Comparison of ENCODE assay signal across 8 mouse cellular contexts in genomic region chr8:87784227-87784626, GRCm38 (mm10).
DNase-seq lines count a peak whose midpoint lies in the region; ATAC-seq and TF ChIP-seq lines count a peak whose summit lies in the region.
"Had no signal": no experiment of that assay in that cellular context is flagged by ENCODE, and none has a peak within 500 bp of the region (broad histone marks: within the 10 kb centered on the region; RNA-seq: fewer than 3 reads in every experiment).

No protein-coding gene starts in this region.

- H3K4me1 ChIP-seq in lung, postnatal 0 days (ENCODE audit: insufficient read depth, low read depth, low read length) = no peaks in the 10 kb centered on the region
- peaks cover 58% of the 10 kb centered on the region for H3K4me1 ChIP-seq in forebrain, embryonic 12.5 days
- H3K4me1 ChIP-seq in limb, embryonic 14.5 days (ENCODE audit: control insufficient read depth, insufficient read depth, low read length) = peaks cover 26% of the 10 kb centered on the region

- H3K9me3 ChIP-seq in lung, postnatal 0 days (ENCODE audit: low read length) = no peaks in the 10 kb centered on the region
- H3K9me3 ChIP-seq in forebrain, embryonic 12.5 days = no peaks in the 10 kb centered on the region
- no peaks in the 10 kb centered on the region for H3K9me3 ChIP-seq in limb, embryonic 14.5 days (ENCODE audit: control insufficient read depth, low read length)

- H3K4me2 ChIP-seq in lung, postnatal 0 days (replicated peaks; ENCODE audit: low read depth, low read length) = no peak overlapping the region
- peak overlapping the region; percentile 43 for H3K4me2 ChIP-seq in forebrain, embryonic 12.5 days
- H3K4me2 ChIP-seq in limb, embryonic 14.5 days (replicated peaks; ENCODE audit: low read depth, low read length, severe bottlenecking) = 0 out of 2 replicates have a peak overlapping the region, but pooled peaks have one; percentile 4

- no peak overlapping the region for H3K27ac ChIP-seq in lung, postnatal 0 days (ENCODE audit: low read length)
- H3K27ac ChIP-seq in forebrain, embryonic 12.5 days = peak overlapping the region; percentile 74
- peak overlapping the region; percentile 53 for H3K27ac ChIP-seq in limb, embryonic 14.5 days (replicated peaks; ENCODE audit: low read depth, low read length)

- H3K9ac ChIP-seq in lung, postnatal 0 days (replicated peaks; ENCODE audit: low read depth) = no peak overlapping the region
- peak overlapping the region; percentile 33 for H3K9ac ChIP-seq in forebrain, embryonic 12.5 days
- peak overlapping the region; percentile 21; the same call in 1 of the 2 replicates for H3K9ac ChIP-seq in limb, embryonic 14.5 days (ENCODE audit: low read depth, low read length, severe bottlenecking)

- H3K27me3 ChIP-seq in lung, postnatal 0 days (replicated peaks; ENCODE audit: insufficient read depth, low read length) = no peaks in the 10 kb centered on the region
- H3K27me3 ChIP-seq in forebrain, embryonic 12.5 days = no peaks in the 10 kb centered on the region
- no peaks in the 10 kb centered on the region for H3K27me3 ChIP-seq in limb, embryonic 14.5 days (ENCODE audit: control insufficient read depth, insufficient read depth, low read length)

- ATAC-seq in lung, postnatal 0 days = no peak
- no peak for ATAC-seq in forebrain, embryonic 12.5 days (ENCODE audit: low FRiP score)
- ATAC-seq in limb, embryonic 14.5 days (ENCODE audit: low FRiP score, low read depth) = no peak
- ATAC-seq in monocyte, adult 5-6 weeks (replicated peaks; ENCODE audit: insufficient number of reproducible peaks, low FRiP score, low TSS enrichment, poor library complexity, severe bottlenecking) = no peak

- no peak for TF ChIP-seq EP300 in lung, postnatal 0 days (IDR thresholded peaks at IDR 0.05)

- TF ChIP-seq POLR2A in limb, embryonic 14.5 days (IDR thresholded peaks at IDR 0.05; ENCODE audit: borderline replicate concordance, extremely low read depth, insufficient read depth, insufficient read length) = no peak

- TF ChIP-seq CTCF in lung, postnatal 0 days (IDR thresholded peaks at IDR 0.05) = no peak

- no peaks in the 10 kb centered on the region for H3K36me3 ChIP-seq in lung, postnatal 0 days (ENCODE audit: insufficient read depth, low read length)
- peaks cover 39% of the 10 kb centered on the region for H3K36me3 ChIP-seq in forebrain, embryonic 12.5 days (replicated peaks)
- peaks cover 40% of the 10 kb centered on the region for H3K36me3 ChIP-seq in limb, embryonic 14.5 days (ENCODE audit: control insufficient read depth, insufficient read depth, low read length)

- WGBS in lung, postnatal 0 days = 30% methylated on average over 13 of the region's 13 CpGs
- WGBS in forebrain, embryonic 12.5 days = 3% methylated on average over 13 of the region's 13 CpGs
- WGBS in limb, embryonic 14.5 days = 30% methylated on average over 13 of the region's 13 CpGs

- DNase-seq in lung, postnatal 0 days (ENCODE audit: low spot score) = peak; percentile 13
- no peak for DNase-seq in lung, postnatal 25 days (ENCODE audit: low spot score)
- DNase-seq in limb, embryonic 14.5 days (ENCODE audit: low spot score) = no peak
- DNase-seq in cerebellum, postnatal 10 days = no peak
- DNase-seq in layer of hippocampus, postnatal 14 days (ENCODE audit: low spot score in 2 of 2) = no peak
- DNase-seq: gastrocnemius, postnatal 10 days had no signal

- no peak overlapping the region for H3K4me3 ChIP-seq in lung, postnatal 0 days (ENCODE audit: low read depth, low read length)
- no peak overlapping the region for H3K4me3 ChIP-seq in forebrain, embryonic 12.5 days (replicated peaks)
- no peak overlapping the region for H3K4me3 ChIP-seq in limb, embryonic 14.5 days (replicated peaks; ENCODE audit: low read length)
